Mouse (Mus musculus): ENCODE measurements around the gene Chchd2. TPM values are rescaled to one million over a fixed set of nuclear protein-coding genes. Genes with fewer than 3 reads are reported as not detected.
"Not testable (repeated sequence)": the region's sequence is repeated elsewhere in the genome, so short reads cannot be mapped to it uniquely, and the experiment has no call there.

Gene Chchd2
- 814 and 824 TPM in 2 replicates for polyA plus RNA-seq (2015; fragmentation: Nextera tagmentation; extraction: Ambion mirVana)

DNA sequence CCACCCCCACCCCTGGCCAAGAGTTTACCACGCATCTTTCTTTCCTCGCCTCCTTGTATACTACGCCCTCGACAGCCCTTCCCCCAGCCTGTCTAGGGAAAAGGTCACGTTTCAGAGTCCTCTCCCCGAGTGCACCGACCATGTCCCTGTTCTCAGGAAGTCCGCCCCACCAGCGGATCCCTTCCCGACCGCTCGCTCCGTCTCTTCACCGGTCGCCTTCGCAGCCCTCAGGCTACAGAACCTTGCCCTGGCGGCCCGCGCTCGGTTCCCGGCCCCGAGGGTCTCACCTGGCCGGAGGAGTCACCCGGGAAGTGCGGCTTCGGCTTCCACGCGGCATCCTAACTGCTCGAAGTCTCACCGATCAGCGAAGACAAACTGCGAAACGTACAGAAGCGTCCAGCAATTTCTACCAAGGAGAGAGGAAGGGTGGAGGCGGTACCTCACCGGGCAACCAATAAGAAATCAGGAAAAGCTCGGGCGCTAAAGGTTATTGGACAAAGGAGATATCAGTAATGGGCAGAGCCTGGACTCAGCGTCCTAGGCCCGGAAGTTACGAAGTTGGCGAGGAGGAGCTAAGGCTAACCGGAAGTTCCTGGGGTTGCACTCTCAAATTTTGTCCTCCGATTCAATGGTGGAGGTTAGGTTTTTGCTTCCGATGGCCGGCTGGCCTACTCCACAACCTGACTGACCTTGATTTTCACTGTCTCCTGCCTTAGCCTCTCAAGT is at the start of gene Chchd2:
Gene Chchd2 (minus strand): TSS at position 560 of the 726 bp plus-strand sequence.
- Histone ChIP-seq H3K9me3 (no peaks in the 10 kb centered on the region), H3K4me2 (peak within 1 kb of the TSS; percentile 72), H3K36me3 (peaks cover 19% of the 10 kb centered on the region), H3K9ac (peak within 1 kb of the TSS; percentile 85), H3K27me3 (no peaks in the 10 kb centered on the region), H3K4me3 (peak within 1 kb of the TSS; percentile 81), H3K4me1 (peaks cover 14% of the 10 kb centered on the region), H3K27ac (peak within 1 kb of the TSS; percentile 95)
- WGBS = under 1% methylated on average over 46 of the region's 46 CpGs
- ATAC-seq (ENCODE audit: insufficient number of reproducible peaks, low FRiP score, low TSS enrichment, low read depth) = peak; percentile 99

DNA sequence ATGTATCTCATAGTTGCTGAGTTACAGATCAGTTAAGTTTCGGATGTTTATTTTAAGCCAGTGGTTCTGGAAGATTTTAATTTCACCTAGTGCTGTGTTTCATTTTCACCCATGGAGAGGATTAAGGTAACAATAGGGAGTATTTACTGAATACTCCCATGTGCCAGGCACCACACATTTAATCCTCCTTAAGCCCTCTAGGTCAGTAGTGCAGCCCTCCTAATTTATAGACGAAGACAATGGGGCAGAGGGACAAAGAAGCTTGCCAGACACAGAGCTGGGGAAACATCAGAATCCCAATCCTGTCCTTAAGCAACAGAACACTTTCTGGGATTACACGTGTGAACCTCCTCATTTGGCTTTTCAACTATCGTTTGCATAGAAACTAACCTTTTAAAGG is 49.7 kb upstream of the Chchd2 start:
- Histone ChIP-seq H3K9me3 (no peaks in the 10 kb centered on the region), H3K4me2 (no peak overlapping the region), H3K4me3 (no peak overlapping the region), H3K9ac (no peak overlapping the region), H3K27ac (no peak overlapping the region), H3K27me3 (no peaks in the 10 kb centered on the region), H3K36me3 (no peaks in the 10 kb centered on the region), H3K4me1 (no peaks in the 10 kb centered on the region)
- 60% methylated on average over 4 of the region's 4 CpGs for WGBS
- ATAC-seq (ENCODE audit: insufficient number of reproducible peaks, low FRiP score, low TSS enrichment, low read depth) = no peak

- H3K27ac ChIP-seq = no peak overlapping the region
- ATAC-seq (ENCODE audit: insufficient number of reproducible peaks, low FRiP score, low TSS enrichment, low read depth) = no peak
Observed at GRCm38 (mm10) chr5:129929924-129930855, 42.9 kb upstream of the Chchd2 start.

DNA sequence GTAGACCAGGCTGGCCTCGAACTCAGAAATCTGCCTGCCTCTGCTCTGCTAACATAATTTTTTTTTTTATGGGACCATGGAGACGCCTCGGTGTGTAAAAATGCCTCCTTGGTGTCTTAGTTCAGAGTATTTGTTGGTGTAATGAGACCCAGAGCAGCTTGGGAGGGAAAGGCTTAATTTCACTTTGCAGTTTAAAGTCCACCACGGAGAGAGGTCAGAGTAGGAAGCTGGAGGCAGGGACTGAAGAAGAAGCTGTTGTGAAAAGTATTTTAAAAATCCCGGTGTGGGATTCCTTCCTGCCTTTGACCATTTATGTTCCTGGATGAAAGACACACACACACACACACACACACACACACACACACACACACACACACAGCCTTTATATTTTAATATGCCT is 38.7 kb upstream of the Chchd2 start:
- WGBS = 67% methylated on average over 5 of the region's 5 CpGs
- no peak for ATAC-seq (ENCODE audit: insufficient number of reproducible peaks, low FRiP score, low TSS enrichment, low read depth)

More at GRCm38 (mm10) chr5:129929924-129930855, 42.9 kb upstream of the Chchd2 start:
- no peaks in the 10 kb centered on the region for H3K9me3 ChIP-seq
- no peaks in the 10 kb centered on the region for H3K4me1 ChIP-seq
- H3K9ac ChIP-seq = no peak overlapping the region
- H3K27me3 ChIP-seq = no peaks in the 10 kb centered on the region
- WGBS = 50% methylated on average over 9 of the region's 9 CpGs
- no peak overlapping the region for H3K4me2 ChIP-seq
- no peaks in the 10 kb centered on the region for H3K36me3 ChIP-seq
- H3K4me3 ChIP-seq = no peak overlapping the region

DNA sequence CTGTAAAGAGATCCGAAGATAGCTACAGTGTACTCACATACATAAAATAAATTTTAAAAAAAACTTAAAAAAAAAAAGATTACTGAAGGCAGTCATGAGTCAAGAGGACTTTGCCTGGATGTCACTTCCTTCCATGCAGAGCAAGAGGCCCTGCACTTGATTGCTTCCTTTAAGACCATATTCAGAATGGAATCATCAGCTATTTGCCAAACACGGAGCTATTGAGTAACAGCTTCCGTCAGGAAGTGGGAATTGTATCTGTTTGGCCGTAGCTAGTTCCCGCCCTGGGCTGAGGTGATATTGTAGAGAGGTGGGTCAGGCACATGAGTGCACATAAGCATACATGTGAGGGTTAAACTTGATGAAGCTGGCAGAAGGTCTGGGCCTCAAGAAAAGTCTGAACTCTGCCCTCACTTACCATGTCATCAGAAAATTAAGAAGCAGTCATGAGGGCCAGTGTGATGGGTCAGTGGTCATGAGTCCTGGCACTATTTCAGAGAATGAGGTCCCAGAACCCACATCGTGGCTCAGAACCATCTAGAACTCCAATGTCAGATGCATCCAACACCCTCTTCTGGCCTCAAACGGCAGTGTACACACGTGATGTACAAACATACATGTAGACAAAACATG is 37.7 kb upstream of the Chchd2 start:
- WGBS = 88% methylated on average over 8 of the region's 8 CpGs
- Histone ChIP-seq H3K4me3 (no peak overlapping the region), H3K27ac (no peak overlapping the region), H3K4me1 (no peaks in the 10 kb centered on the region), H3K4me2 (no peak overlapping the region), H3K9ac (no peak overlapping the region), H3K36me3 (no peaks in the 10 kb centered on the region), H3K9me3 (no peaks in the 10 kb centered on the region), H3K27me3 (no peaks in the 10 kb centered on the region)
- no peak for ATAC-seq (ENCODE audit: insufficient number of reproducible peaks, low FRiP score, low TSS enrichment, low read depth)

More for the DNA sequence above, 38.7 kb upstream of the Chchd2 start:
- Histone ChIP-seq H3K9ac (no peak overlapping the region), H3K4me3 (no peak overlapping the region), H3K4me2 (no peak overlapping the region), H3K4me1 (no peaks in the 10 kb centered on the region), H3K27ac (no peak overlapping the region), H3K27me3 (no peaks in the 10 kb centered on the region), H3K36me3 (no peaks in the 10 kb centered on the region), H3K9me3 (no peaks in the 10 kb centered on the region)

DNA sequence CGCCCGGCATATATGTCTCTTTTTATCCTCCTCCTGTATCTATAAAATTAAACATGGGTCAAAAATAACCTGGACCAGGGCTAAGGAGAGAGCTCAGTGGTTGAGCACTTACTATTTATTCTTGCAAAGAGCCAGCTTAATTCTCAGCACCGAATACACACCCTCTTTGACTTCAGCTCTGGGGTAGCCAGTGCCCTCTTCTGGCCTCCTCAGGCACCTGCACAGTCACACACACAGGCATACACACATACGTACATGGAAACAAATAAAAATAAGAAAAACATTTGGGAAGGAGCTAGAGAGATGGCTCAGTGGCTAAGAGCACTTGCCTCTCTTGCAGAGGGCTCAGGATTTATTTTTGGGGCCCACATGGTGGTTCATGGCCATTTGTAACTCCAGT is 34.7 kb upstream of the Chchd2 start:
- no peak overlapping the region for H3K4me2 ChIP-seq
- WGBS = 92% methylated on average over 4 of the region's 4 CpGs

GRCm38 (mm10) chr5:129919320-129919719 is 32.0 kb upstream of the Chchd2 start:
- H3K9ac ChIP-seq = no peak overlapping the region
- H3K4me2 ChIP-seq = no peak overlapping the region
- H3K4me3 ChIP-seq = no peak overlapping the region
- no peak for ATAC-seq (ENCODE audit: insufficient number of reproducible peaks, low FRiP score, low TSS enrichment, low read depth)
- 50% methylated on average over 8 of the region's 8 CpGs for WGBS
- no peaks in the 10 kb centered on the region for H3K36me3 ChIP-seq
- H3K4me1 ChIP-seq = no peaks in the 10 kb centered on the region
- no peaks in the 10 kb centered on the region for H3K27me3 ChIP-seq
- no peaks in the 10 kb centered on the region for H3K9me3 ChIP-seq
- no peak overlapping the region for H3K27ac ChIP-seq

More for the DNA sequence above, 34.7 kb upstream of the Chchd2 start:
- Histone ChIP-seq H3K27ac (no peak overlapping the region), H3K9ac (no peak overlapping the region), H3K27me3 (no peaks in the 10 kb centered on the region), H3K9me3 (no peaks in the 10 kb centered on the region), H3K4me1 (no peaks in the 10 kb centered on the region), H3K36me3 (no peaks in the 10 kb centered on the region), H3K4me3 (no peak overlapping the region)
- no peak for ATAC-seq (ENCODE audit: insufficient number of reproducible peaks, low FRiP score, low TSS enrichment, low read depth)

- H3K4me2 ChIP-seq = no peak overlapping the region
- H3K36me3 ChIP-seq = no peaks in the 10 kb centered on the region
- no peaks in the 10 kb centered on the region for H3K9me3 ChIP-seq
- no peak overlapping the region for H3K9ac ChIP-seq
- WGBS = 67% methylated on average over 9 of the region's 9 CpGs
- ATAC-seq (ENCODE audit: insufficient number of reproducible peaks, low FRiP score, low TSS enrichment, low read depth) = no peak
- no peaks in the 10 kb centered on the region for H3K27me3 ChIP-seq
- H3K4me1 ChIP-seq = no peaks in the 10 kb centered on the region
- no peak overlapping the region for H3K27ac ChIP-seq
- H3K4me3 ChIP-seq = no peak overlapping the region
Observed at GRCm38 (mm10) chr5:129918752-129919151, 31.5 kb upstream of the Chchd2 start.

DNA sequence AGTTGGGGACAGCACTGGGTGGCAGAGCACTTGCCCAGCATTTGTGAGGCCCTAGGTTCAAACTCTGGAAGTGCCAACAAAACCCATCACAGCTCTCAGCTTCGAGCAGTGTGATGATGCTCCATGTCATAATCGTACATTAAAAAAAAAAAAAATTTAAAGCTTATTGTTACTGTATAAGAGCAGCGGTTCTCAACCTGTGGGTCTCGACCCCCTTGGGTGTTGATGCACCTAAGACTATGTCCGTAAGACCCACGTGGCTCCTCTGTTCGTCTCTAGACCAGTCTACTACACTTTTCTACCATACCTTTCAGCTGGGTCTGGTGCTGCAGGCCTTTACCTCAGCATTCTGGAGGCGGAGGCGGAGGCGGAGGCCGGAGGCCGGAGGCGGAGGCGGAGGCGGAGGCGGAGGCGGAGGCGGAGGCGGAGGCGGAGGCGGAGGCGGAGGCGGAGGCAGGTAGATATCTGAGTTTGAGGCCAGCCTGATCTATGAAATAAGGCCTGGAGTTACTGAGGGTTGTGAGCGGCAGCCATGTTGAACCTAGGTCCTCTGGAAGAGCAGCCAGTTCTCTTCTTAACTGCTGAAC is 30.9 kb upstream of the Chchd2 start:
- whole genome bisulfite sequencing = 88% methylated on average over 24 of the region's 24 CpGs
- no peak for ATAC-seq (ENCODE audit: insufficient number of reproducible peaks, low FRiP score, low TSS enrichment, low read depth)
- no peak overlapping the region for H3K9ac ChIP-seq
- H3K27ac ChIP-seq = no peak overlapping the region
- H3K4me1 ChIP-seq = no peaks in the 10 kb centered on the region
- no peaks in the 10 kb centered on the region for H3K27me3 ChIP-seq
- no peaks in the 10 kb centered on the region for H3K36me3 ChIP-seq
- H3K9me3 ChIP-seq = no peaks in the 10 kb centered on the region
- H3K4me2 ChIP-seq = no peak overlapping the region
- no peak overlapping the region for H3K4me3 ChIP-seq

- H3K4me1 ChIP-seq; H3K9me3 ChIP-seq; H3K27me3 ChIP-seq; H3K36me3 ChIP-seq; ATAC-seq (ENCODE audit: insufficient number of reproducible peaks, low FRiP score, low TSS enrichment, low read depth); H3K4me2 ChIP-seq; H3K9ac ChIP-seq; H3K27ac ChIP-seq; H3K4me3 ChIP-seq: not testable (repeated sequence)
- 81% methylated on average over 11 of the region's 11 CpGs for WGBS
Observed at GRCm38 (mm10) chr5:129915491-129915890, 28.2 kb upstream of the Chchd2 start.

GRCm38 (mm10) chr5:129914024-129914423 is 26.8 kb upstream of the Chchd2 start:
- ATAC-seq (ENCODE audit: insufficient number of reproducible peaks, low FRiP score, low TSS enrichment, low read depth) = no peak
- Histone ChIP-seq H3K27ac (no peak overlapping the region), H3K27me3 (no peaks in the 10 kb centered on the region), H3K4me3 (no peak overlapping the region), H3K4me2 (no peak overlapping the region), H3K9me3 (no peaks in the 10 kb centered on the region), H3K9ac (no peak overlapping the region), H3K36me3 (no peaks in the 10 kb centered on the region), H3K4me1 (peaks cover 5% of the 10 kb centered on the region; the same call in 1 of the 2 replicates)
- 27% methylated on average over 2 of the region's 2 CpGs for WGBS
